Mouse (Mus musculus) hindbrain, embryonic 13.5 days (tissue): ENCODE measurements at regions not wholly inside any gene's neighbourhood (a gene's known extent, or its start where the extent isn't known, plus 50 kb on each side); places are given as distances from the start of the nearest gene placed in this dataset.
"Not testable (repeated sequence)": the region's sequence is repeated elsewhere in the genome, so short reads cannot be mapped to it uniquely, and the experiment has no call there.

Experiments used
- ATAC-seq: fragments of 200-750 bp; cut with Nextera tagmentation; 2 replicates; pipeline ENCODE4 v1.8.0; 2017; ENCODE audit warnings: moderate TSS enrichment; ENCODE audit not compliant: low FRiP score
- H3K27ac ChIP-seq: fragments of 300-500 bp; sonication (generic); 2 replicates; pipeline ENCODE4 v1.5.1; 2015; ENCODE audit warnings: inconsistent platforms, mild to moderate bottlenecking, moderate library complexity
- H3K27me3 ChIP-seq: fragments of 300-500 bp; sonication (generic); 2 replicates; pipeline ENCODE4 v1.6.1; 2015; ENCODE audit warnings: mild to moderate bottlenecking, inconsistent platforms
- H3K36me3 ChIP-seq: fragments of 300-500 bp; sonication (generic); 2 replicates; pipeline ENCODE4 v1.6.1; 2015; ENCODE audit warnings: mild to moderate bottlenecking, inconsistent platforms
- H3K4me1 ChIP-seq: fragments of 300-500 bp; sonication (generic); replicated peaks from 2 replicates; pipeline ENCODE4 v1.6.1; 2015; ENCODE audit warnings: inconsistent platforms
- H3K4me2 ChIP-seq: fragments of 300-500 bp; sonication (generic); 2 replicates; pipeline ENCODE4 v1.6.1; 2015; ENCODE audit warnings: inconsistent platforms, mild to moderate bottlenecking, moderate library complexity
- H3K4me3 ChIP-seq: fragments of 300-500 bp; sonication (generic); 2 replicates; pipeline ENCODE4 v1.5.1; 2015; ENCODE audit warnings: mild to moderate bottlenecking, inconsistent platforms
- H3K9ac ChIP-seq: fragments of 300-500 bp; sonication (generic); 2 replicates; pipeline ENCODE4 v1.6.1; 2015; ENCODE audit warnings: mild to moderate bottlenecking, inconsistent platforms
- H3K9me3 ChIP-seq: fragments of 300-500 bp; sonication (generic); 2 replicates; pipeline ENCODE4 v1.6.1; 2016; ENCODE audit warnings: inconsistent platforms
- WGBS: fragments of 180-500 bp; shearing (Covaris S2); methylation state at CpG from one replicate; pipeline ENCODE4 v1.1.7; 2015; 5-methylcytosine and 5-hydroxymethylcytosine counted together

DNA sequence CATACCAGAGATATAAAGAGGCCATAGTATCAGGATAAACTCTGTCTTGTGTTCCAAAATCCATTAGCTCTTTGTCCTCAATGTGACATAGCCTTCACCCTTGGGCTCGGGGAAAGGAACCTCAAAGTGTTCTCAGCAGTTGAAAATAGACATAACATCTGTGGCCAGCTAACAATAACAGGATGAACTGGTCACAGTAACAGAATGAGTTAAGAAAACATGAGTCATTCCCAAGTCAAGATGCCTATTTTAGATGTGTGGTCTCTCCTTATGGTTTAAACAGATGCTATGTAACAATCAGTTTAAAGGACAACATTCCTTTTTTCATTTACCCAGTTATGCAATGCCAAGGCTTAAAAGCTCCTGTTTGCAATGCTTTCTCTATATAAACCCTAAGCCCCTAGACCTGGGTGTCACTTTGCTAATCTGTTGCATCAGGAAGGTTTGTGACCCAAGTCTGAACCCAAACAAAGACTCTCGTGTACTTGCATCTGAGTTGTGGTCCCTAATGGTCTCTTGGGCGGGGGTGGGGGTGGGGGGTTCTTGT lies 920.5 kb upstream of the Dsel start:
- H3K9ac ChIP-seq: no peak overlapping the region
- H3K27ac ChIP-seq: no peak overlapping the region
- H3K4me2 ChIP-seq: no peak overlapping the region
- no peaks in the 10 kb centered on the region for H3K9me3 ChIP-seq
- no peaks in the 10 kb centered on the region for H3K4me1 ChIP-seq
- ATAC-seq: no peak
- WGBS: 69% methylated on average over 3 of the region's 3 CpGs
- no peak overlapping the region for H3K4me3 ChIP-seq
- H3K36me3 ChIP-seq: no peaks in the 10 kb centered on the region
- no peaks in the 10 kb centered on the region for H3K27me3 ChIP-seq

DNA sequence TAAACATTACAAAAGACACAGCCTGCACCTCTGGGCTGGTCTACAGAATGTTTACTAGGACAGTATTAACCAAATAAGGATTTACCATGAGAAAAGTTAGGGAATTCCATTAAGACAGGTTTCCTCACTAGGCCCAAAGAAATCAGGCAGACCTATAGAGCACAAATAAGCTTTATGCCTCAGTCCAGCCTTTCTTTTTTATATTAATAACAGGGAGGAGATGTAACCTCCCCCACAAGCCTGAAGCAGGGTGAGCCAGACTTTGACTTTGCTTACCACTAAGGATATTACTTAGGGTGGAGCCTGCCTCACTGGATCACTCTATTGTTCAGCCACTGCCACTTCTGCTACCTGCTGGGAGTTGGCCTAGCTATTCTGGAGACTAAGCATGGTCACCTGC lies 915.1 kb upstream of the Dsel start:
- Histone ChIP-seq H3K9me3 (0 out of 2 replicates have a peak, but pooled peaks cover 4% of the 10 kb centered on the region), H3K4me1 (no peaks in the 10 kb centered on the region), H3K27ac (no peak overlapping the region), H3K9ac (no peak overlapping the region), H3K27me3 (no peaks in the 10 kb centered on the region), H3K36me3 (no peaks in the 10 kb centered on the region), H3K4me3 (no peak overlapping the region), H3K4me2 (no peak overlapping the region)
- ATAC-seq: no peak

DNA sequence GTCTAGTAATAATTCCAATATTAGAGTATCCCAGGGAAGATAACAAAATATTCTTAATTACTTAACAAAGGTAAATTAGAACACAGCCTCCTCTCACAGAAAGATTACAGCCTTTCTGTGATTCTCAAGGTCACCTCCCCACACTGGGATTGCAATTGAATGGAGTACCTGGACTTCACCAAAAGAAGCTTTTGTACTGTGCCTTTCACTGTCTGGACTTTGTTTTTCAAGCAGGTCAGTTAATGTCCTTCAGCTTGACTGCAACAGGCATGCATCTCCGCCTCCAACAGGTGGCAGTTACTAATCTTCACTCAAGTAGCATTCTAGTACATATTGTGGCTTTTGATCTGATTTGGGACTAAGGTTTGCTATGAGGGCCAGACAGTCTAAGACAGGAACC lies 913.8 kb upstream of the Dsel start:
- ATAC-seq: no peak
- 0 out of 2 replicates have a peak, but pooled peaks cover 4% of the 10 kb centered on the region for H3K9me3 ChIP-seq
- no peaks in the 10 kb centered on the region for H3K36me3 ChIP-seq
- H3K4me1 ChIP-seq: no peaks in the 10 kb centered on the region
- H3K4me2 ChIP-seq: no peak overlapping the region
- H3K4me3 ChIP-seq: no peak overlapping the region
- H3K27ac ChIP-seq: no peak overlapping the region
- no peaks in the 10 kb centered on the region for H3K27me3 ChIP-seq
- no peak overlapping the region for H3K9ac ChIP-seq
- 95% methylated on average over 1 of the region's 1 CpGs for WGBS

DNA sequence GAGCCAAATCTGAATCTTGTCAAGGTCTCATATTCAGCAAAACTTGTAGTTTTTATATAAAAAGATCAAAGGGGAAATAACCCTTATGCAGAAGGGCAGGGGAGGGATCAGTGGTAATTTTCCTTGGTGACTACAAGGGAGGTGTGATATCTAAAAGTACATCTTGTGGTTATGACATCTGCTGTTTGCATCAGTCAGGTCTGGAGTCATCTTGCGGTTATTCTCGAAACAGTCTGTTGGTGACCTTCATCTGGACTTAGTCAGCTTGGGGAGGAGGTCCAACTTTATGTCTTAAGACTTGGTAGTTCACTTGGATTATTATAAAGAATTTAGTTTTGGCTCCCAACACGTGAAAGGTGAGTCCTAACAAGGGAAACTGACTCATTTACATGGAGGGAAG lies 885.9 kb upstream of the Dsel start:
- not testable (repeated sequence) for H3K36me3 ChIP-seq, H3K4me3 ChIP-seq, H3K9me3 ChIP-seq, H3K27ac ChIP-seq, ATAC-seq, H3K9ac ChIP-seq, H3K4me2 ChIP-seq, H3K4me1 ChIP-seq, H3K27me3 ChIP-seq
- WGBS: 74% methylated on average over 3 of the region's 3 CpGs

DNA sequence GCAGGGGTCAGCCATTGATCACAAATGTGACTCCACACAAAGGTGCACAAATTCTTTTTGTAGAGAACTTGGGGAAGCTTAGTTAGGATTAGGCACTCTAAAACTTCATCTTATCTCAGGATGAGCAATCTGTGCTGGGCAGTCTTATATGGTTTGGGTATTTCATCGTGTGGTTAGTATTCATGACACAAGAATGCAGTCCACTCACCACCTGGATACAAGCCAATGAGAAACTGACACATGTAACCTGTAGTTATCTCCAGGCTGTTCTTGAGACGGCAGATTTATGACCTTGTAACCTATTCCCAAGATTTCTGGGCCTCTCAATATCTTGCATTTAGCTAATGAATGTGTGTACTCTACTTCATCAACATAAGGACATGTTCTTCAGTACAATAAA lies 883.8 kb upstream of the Dsel start:
- ATAC-seq: no peak
- 85% methylated on average over 2 of the region's 2 CpGs for WGBS
- Histone ChIP-seq H3K27me3 (no peaks in the 10 kb centered on the region), H3K4me1 (no peaks in the 10 kb centered on the region), H3K9ac (no peak overlapping the region), H3K4me3 (no peak overlapping the region), H3K4me2 (no peak overlapping the region), H3K27ac (no peak overlapping the region), H3K9me3 (no peaks in the 10 kb centered on the region), H3K36me3 (no peaks in the 10 kb centered on the region)

DNA sequence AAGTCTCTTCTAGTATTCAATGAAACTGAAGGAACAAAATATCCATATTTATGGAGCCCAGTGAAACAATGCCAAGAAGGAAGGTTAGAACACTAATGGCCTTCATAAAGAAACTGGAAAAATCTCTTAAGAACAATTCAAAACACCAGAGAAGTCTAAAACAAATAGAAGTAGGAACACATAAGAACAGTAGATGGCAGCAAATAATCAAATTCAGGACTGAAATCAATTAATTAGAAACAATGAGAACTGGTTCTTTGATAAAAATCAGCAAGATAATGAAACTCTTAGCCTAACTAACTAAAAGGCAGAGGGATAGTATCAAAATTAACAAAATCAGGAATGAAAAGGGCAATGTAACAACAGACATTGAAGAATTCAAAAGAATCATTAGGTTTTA lies 839.2 kb upstream of the Dsel start:
- Histone ChIP-seq H3K4me2 (no peak overlapping the region), H3K9ac (no peak overlapping the region), H3K27ac (no peak overlapping the region), H3K4me3 (no peak overlapping the region), H3K36me3 (no peaks in the 10 kb centered on the region), H3K9me3 (no peaks in the 10 kb centered on the region), H3K4me1 (no peaks in the 10 kb centered on the region), H3K27me3 (no peaks in the 10 kb centered on the region)
- no peak for ATAC-seq

DNA sequence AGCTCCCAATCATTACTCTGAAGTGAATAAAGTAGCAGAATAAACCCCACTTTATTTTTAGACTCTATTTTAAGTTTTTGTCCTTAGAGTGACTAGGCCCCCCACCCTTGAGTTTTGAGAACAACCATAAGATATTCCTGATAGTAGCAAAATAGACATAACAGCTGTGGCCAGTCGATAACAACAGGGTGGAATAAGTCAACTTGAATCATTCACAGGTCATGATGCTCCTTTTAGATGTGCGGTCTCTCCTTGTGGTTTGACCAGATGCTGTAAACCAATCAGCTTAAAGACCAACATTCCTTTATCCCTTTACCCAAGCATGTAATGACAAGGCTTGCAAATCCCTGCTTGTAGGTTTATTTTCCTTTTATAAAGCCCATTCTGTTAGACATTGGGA lies 794.2 kb upstream of the Dsel start:
- H3K4me1 ChIP-seq: no peaks in the 10 kb centered on the region
- no peaks in the 10 kb centered on the region for H3K27me3 ChIP-seq
- H3K9ac ChIP-seq: no peak overlapping the region
- no peaks in the 10 kb centered on the region for H3K36me3 ChIP-seq
- 92% methylated on average over 2 of the region's 2 CpGs for WGBS
- no peak overlapping the region for H3K4me2 ChIP-seq
- H3K9me3 ChIP-seq: no peaks in the 10 kb centered on the region
- no peak overlapping the region for H3K4me3 ChIP-seq
- no peak overlapping the region for H3K27ac ChIP-seq
- no peak for ATAC-seq

DNA sequence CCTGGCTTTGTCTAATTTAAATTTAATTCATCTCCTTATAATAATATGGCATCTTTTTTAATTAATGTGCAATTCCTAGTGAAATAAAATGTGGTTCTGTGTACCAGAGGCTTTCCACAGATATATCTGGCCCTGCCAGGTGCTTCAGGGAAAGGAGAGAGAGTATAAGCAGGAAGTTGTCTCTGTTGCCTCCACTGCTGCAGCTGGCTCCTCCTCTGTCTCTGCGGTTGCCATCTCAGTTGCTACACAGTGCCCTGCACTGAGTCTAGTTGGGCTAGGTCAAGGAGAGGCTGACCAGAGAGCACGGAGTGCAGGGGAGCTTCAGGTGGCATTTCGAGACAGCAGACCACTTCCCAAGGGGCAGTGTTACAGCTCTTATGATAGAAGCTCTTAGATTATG lies 773.6 kb upstream of the Dsel start:
- no peaks in the 10 kb centered on the region for H3K4me1 ChIP-seq
- no peak overlapping the region for H3K4me2 ChIP-seq
- peak; percentile 54; the same call in 1 of the 2 replicates for ATAC-seq
- H3K27ac ChIP-seq: no peak overlapping the region
- no peaks in the 10 kb centered on the region for H3K9me3 ChIP-seq
- no peaks in the 10 kb centered on the region for H3K27me3 ChIP-seq
- no peak overlapping the region for H3K9ac ChIP-seq
- no peak overlapping the region for H3K4me3 ChIP-seq
- WGBS: 81% methylated on average over 3 of the region's 3 CpGs
- H3K36me3 ChIP-seq: no peaks in the 10 kb centered on the region
